In the genomic region with DNA sequence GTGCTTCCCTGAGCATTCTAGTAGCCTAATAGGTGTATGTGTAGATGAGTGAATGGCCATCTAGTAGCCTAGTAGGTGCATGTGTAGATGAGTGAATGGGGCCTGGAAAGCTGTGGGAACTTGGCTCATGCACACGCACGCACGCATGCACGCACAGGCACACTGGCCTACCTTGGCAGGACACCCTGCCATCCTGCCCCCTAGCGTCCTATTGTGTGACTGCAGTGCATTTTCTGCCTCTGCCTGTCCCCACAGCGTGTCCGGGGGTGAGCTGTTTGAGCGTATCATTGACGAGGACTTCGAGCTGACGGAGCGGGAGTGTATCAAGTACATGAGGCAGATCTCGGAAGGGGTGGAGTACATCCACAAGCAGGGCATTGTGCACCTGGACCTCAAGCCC, we compare ENCODE assay signal across 12 mouse cellular contexts. TPM values are rescaled to one million over a fixed set of nuclear protein-coding genes. Genes with fewer than 3 reads are reported as not detected.
DNase-seq lines count a peak whose midpoint lies in the region; ATAC-seq and TF ChIP-seq lines count a peak whose summit lies in the region.
"Had no signal": no experiment of that assay in that cellular context is flagged by ENCODE, and none has a peak within 500 bp of the region (broad histone marks: within the 10 kb centered on the region; RNA-seq: fewer than 3 reads in every experiment).

No protein-coding gene starts in this region.

- ATAC-seq in kidney, embryonic 16.5 days (ENCODE audit: low FRiP score, low TSS enrichment) = no peak
- ATAC-seq in monocyte, adult 5-6 weeks (replicated peaks; ENCODE audit: insufficient number of reproducible peaks, low FRiP score, low TSS enrichment, poor library complexity, severe bottlenecking) = no peak
- ATAC-seq: forebrain, embryonic 15.5 days had no signal

- no peak overlapping the region for H3K27ac ChIP-seq in kidney, embryonic 16.5 days (ENCODE audit: low read length)
- no peak overlapping the region for H3K27ac ChIP-seq in thymus, adult 2 months (ENCODE audit: control insufficient read depth, insufficient read depth, low read length)
- H3K27ac ChIP-seq: forebrain, embryonic 15.5 days; heart, embryonic 15.5 days; limb, embryonic 13.5 days had no signal

- TF ChIP-seq CTCF in thymus, adult 2 months (IDR thresholded peaks at IDR 0.05; ENCODE audit: borderline replicate concordance, control insufficient read depth, extremely low read depth, insufficient read depth, low read length, poor library complexity) = peak; percentile 55; the same call in 1 of the 2 replicates

- no peak overlapping the region for H3K4me3 ChIP-seq in kidney, embryonic 16.5 days (ENCODE audit: low read length)
- no peak overlapping the region for H3K4me3 ChIP-seq in thymus, adult 2 months (ENCODE audit: control insufficient read depth, insufficient read depth, low read length)
- H3K4me3 ChIP-seq: forebrain, embryonic 15.5 days; heart, embryonic 15.5 days; limb, embryonic 13.5 days had no signal

- H3K36me3 ChIP-seq in kidney, embryonic 16.5 days (ENCODE audit: insufficient read depth, low read length) = peaks cover 14% of the 10 kb centered on the region
- no peaks in the 10 kb centered on the region for H3K36me3 ChIP-seq in thymus, adult 2 months (ENCODE audit: control insufficient read depth, insufficient read depth, low read length)
- H3K36me3 ChIP-seq: forebrain, embryonic 15.5 days; heart, embryonic 15.5 days; limb, embryonic 13.5 days had no signal

- no peaks in the 10 kb centered on the region for H3K9me3 ChIP-seq in kidney, embryonic 16.5 days (ENCODE audit: low read length)
- H3K9me3 ChIP-seq: forebrain, embryonic 15.5 days; heart, embryonic 15.5 days; limb, embryonic 13.5 days had no signal

- no peaks in the 10 kb centered on the region for H3K4me1 ChIP-seq in kidney, embryonic 16.5 days (ENCODE audit: insufficient read depth, low read length)
- H3K4me1 ChIP-seq in thymus, adult 2 months (replicated peaks; ENCODE audit: control insufficient read depth, insufficient read depth, low read length) = no peaks in the 10 kb centered on the region
- H3K4me1 ChIP-seq: forebrain, embryonic 15.5 days had no signal

- H3K27me3 ChIP-seq in kidney, embryonic 16.5 days (ENCODE audit: insufficient read depth, low read length) = no peaks in the 10 kb centered on the region
- H3K27me3 ChIP-seq in thymus, adult 2 months (ENCODE audit: control insufficient read depth, insufficient read depth, low read length) = no peaks in the 10 kb centered on the region
- H3K27me3 ChIP-seq: forebrain, embryonic 15.5 days; heart, embryonic 15.5 days; limb, embryonic 13.5 days had no signal

- no peak for TF ChIP-seq POLR2A in thymus, adult 2 months (IDR thresholded peaks at IDR 0.05; ENCODE audit: control insufficient read depth, extremely low read depth, insufficient read depth, low read length, poor library complexity)

- H3K9ac ChIP-seq in kidney, embryonic 16.5 days (replicated peaks; ENCODE audit: low read length) = no peak overlapping the region
- H3K9ac ChIP-seq: forebrain, embryonic 15.5 days; heart, embryonic 15.5 days; limb, embryonic 13.5 days had no signal

- DNase-seq in adrenal gland, postnatal 14 days = peak; percentile 35
- no peak for DNase-seq in adrenal gland, adult 2 months
- DNase-seq in kidney, postnatal 4 days = peak; percentile 57 to 58
- no peak for DNase-seq in thymus, adult 2 months
- DNase-seq in thymus, postnatal 10 days (ENCODE audit: low spot score in 2 of 2) = no peak
- DNase-seq in ovary, postnatal 36 days (ENCODE audit: low spot score) = no peak
- DNase-seq: right cerebral cortex, adult 18-20 months had no signal

- H3K4me2 ChIP-seq in kidney, embryonic 16.5 days (replicated peaks; ENCODE audit: low read depth, low read length) = no peak overlapping the region
- H3K4me2 ChIP-seq: forebrain, embryonic 15.5 days; heart, embryonic 15.5 days; limb, embryonic 13.5 days had no signal

- 82% methylated on average over 13 of the region's 13 CpGs for WGBS in kidney, embryonic 16.5 days
- WGBS in thymus, adult 2 months = 87% methylated on average over 13 of the region's 13 CpGs

RNA-seq across cellular contexts. Expression of a gene that starts 45.6 kb away (rescaled TPM):
- 39.1 and 50.5 TPM in 2 replicates for total RNA-seq in adrenal gland, postnatal 14 days (2021)
- total RNA-seq in adrenal gland, adult 2 months (2021) = 10 to 100 TPM; 65.5 to 84.7 TPM
- 8.1 and 18.4 TPM in 2 replicates for polyA plus RNA-seq in adrenal gland, adult 2 months (2012; rRNA removed)
- polyA plus RNA-seq in kidney, embryonic 16.5 days (2015; fragmentation: Nextera tagmentation; extraction: Ambion mirVana) = 99.9 and 111 TPM in 2 replicates
- 14.1 and 15.4 TPM in 2 replicates for polyA plus RNA-seq in thymus, adult 2 months (2012; rRNA removed)
- total RNA-seq in monocyte, adult 5-6 weeks (2017) = 5.0 to 12.2 TPM (median 5.9 TPM) in 3 replicates

Comparison
In these comparisons a context has a peak if more than half of its experiments do, and no peak if none do; other contexts are left out.
1. DNase-seq: peak in adrenal gland, postnatal 14 days (single experiment) and kidney, postnatal 4 days (2 of 2); none in adrenal gland, adult 2 months (single experiment), thymus, adult 2 months (single experiment), thymus, postnatal 10 days (0 of 2) and ovary, postnatal 36 days (single experiment).